Mouse (Mus musculus): ENCODE measurements around the gene Mrps33. TPM values are rescaled to one million over a fixed set of nuclear protein-coding genes. Genes with fewer than 3 reads are reported as not detected.

Gene Mrps33
- polyA plus RNA-seq, 1 experiment from 2014 or later = 164 TPM

Other genes starting within 250 kb of the Mrps33 start
- 47.2 and 50.3 TPM in 2 replicates for gene Adck2, start 237.1 kb downstream of the Mrps33 start, polyA plus RNA-seq (2015; fragmentation: Nextera tagmentation; extraction: Ambion mirVana)
- gene Gm42420, start 225.2 kb downstream of the Mrps33 start, polyA plus RNA-seq (2015; fragmentation: Nextera tagmentation; extraction: Ambion mirVana) = 0.70 and 2.1 TPM in 2 replicates
- gene Ndufb2, start 218.4 kb downstream of the Mrps33 start, polyA plus RNA-seq (2015; fragmentation: Nextera tagmentation; extraction: Ambion mirVana) = 390 and 451 TPM in 2 replicates
- gene Braf, start 85.5 kb downstream of the Mrps33 start, polyA plus RNA-seq (2015; fragmentation: Nextera tagmentation; extraction: Ambion mirVana) = 25.2 and 26.7 TPM in 2 replicates
- gene Tmem178b, start 62.3 kb upstream of the Mrps33 start, polyA plus RNA-seq (2015; fragmentation: Nextera tagmentation; extraction: Ambion mirVana) = 32.8 and 36.2 TPM in 2 replicates

All from midbrain, embryonic 16.5 days (tissue).